Mouse (Mus musculus): ENCODE measurements around the gene Thada.
"Not testable (repeated sequence)": the region's sequence is repeated elsewhere in the genome, so short reads cannot be mapped to it uniquely, and the experiment has no call there.

Gene Thada

DNA sequence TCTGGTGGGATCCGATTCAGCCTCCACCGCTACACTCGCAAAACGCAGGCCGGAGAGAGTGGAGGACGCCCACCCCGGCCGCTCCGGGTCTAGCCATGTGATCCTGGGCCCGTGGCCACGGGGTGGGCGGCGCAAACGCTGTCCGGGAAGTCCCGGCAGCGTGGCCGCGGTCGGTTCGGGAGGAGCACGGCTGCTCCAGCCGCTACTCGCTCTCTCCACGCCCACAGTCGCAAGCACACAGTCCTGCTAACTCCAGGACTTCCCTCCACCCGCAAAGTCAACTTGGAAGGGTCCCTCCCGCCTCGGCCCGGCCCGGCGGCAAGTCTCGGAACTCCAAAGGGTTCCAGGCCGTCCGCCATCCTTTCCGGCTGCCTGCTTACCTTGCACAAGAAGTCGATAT, 278.7 kb downstream of the Thada start:
- not testable (repeated sequence) for DNase-seq (ENCODE audit: low spot score in 2 of 2)

DNA sequence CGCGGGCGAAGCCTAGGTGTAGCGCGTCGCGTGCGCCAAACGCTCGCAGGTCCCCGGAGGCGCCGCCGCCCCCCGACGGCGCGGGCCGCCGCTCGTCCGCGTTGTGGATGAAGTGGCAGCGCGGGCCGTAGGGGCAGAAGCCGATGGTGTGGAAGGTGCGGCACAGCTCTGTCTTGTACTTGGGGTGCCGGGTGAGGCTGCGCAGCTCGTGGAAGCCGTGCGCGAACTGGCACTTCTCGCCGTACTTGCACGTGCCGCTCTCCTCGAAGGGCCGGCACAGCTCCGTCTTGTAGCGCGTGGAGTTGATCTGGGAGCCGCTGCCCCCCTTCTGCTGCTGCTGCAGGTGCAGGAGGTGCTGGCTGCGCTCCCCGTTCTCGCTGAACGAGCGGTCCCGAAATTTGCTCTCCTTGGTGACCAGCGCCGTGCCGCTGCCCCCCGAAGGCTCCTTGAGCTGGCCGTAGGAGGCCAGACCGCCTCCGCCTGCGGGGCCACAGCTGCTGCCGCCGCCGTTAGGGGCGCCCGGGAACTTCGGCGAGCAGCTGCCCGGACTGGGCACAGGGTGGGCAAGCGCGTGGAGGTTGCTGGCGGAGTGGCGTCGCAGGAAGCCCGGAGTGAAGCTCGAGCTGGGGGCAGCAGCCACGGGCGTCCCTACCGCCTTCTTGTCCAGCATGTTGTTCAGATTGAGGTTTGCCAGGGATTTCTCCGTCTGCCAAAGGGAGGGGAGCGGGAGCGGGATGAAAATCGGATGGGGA, 279.4 kb downstream of the Thada start:
- peak; percentile 67 to 69 for DNase-seq (ENCODE audit: low spot score in 2 of 2)

DNA sequence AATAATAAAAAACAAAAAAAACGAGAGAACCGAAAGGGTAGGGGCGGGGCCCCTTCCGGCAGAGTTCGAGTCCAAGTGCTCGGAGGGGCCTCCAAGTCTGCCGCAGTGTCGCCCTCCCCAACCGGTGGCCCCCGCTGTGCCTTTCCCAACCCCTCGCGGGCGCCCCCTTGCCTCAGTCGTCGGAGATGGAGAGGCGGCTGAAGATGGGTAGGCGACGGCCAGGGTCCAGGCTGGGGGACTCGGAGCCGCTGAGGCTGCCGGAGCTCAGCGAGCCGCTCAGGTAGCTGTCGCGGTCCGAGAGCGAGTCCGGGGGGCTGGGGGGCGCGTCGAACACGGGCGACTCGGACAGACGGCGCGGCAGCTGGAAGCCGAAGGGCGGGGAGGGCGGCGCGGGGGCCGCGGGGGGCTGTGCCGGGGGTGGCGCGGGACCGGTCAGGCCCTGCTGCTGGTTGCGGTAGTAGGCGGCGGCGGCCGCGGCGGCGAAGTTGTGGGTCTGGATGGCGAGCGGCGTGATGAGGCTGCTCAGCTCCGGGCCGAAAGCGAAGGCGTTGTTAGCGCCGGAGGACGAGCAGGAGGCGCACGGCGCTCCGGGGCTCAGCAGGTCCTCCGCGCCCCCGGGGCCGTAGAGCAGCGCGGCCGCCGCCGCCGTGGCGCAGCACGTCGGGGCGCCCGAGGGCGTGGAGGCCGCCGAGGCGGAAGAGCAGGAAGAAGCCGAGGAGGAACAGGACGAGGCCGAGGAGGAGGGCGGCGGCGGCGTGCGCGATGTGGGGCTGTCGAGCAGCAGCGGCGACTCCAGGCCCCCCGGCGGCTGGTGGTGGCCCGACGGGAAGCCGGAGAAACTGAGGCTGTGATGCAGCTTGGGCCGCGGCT, 280.2 kb downstream of the Thada start:
- peak; percentile 46 to 49 for DNase-seq (ENCODE audit: low spot score in 2 of 2)

DNA sequence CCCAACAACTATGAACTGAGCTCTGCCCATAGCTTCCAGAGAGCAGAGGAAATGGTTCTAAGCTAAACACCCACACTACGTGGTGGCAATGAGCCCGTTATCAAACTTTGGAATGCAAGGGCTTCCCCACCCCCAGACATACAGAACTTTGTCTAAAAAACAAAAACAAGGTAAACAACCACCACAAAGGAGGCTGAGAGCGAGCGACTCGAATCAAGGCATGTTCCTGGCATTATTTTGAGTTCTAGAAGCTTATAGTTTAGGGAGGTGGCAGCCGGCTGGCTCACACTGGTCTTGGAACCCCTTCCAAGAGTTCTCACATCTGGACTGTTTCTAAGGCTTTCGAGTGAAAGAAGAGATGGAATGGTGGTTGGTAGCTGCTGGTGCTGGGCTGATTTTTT, 281.0 kb downstream of the Thada start:
- DNase-seq (ENCODE audit: low spot score in 2 of 2) = peak in 1 of 2 experiments; percentile 35

DNA sequence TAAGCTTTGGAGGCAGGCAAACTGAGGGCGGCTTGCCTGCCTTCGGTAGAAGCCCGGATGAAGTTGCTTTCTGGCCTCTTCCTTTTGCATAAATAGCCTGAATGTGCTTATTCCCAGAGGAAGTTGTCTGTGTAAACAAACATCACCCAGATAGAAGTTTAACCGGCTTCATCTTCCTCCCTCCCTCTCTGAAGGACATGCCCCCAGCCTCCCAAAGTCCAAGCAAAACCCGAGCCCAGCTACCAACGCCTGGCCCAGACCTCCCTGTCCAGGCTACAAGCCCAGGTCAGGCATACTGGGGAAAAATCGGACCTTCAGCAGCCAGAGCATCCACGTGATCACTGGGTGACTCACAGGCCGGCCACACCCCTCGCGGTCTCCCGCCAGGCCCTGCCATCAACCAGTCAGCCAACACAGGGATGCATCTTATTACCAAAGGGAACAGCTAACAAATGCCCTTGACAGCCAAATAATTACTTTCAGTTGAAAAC, 282.7 kb downstream of the Thada start:
- DNase-seq (ENCODE audit: low spot score in 2 of 2) = peak; percentile 95

DNA sequence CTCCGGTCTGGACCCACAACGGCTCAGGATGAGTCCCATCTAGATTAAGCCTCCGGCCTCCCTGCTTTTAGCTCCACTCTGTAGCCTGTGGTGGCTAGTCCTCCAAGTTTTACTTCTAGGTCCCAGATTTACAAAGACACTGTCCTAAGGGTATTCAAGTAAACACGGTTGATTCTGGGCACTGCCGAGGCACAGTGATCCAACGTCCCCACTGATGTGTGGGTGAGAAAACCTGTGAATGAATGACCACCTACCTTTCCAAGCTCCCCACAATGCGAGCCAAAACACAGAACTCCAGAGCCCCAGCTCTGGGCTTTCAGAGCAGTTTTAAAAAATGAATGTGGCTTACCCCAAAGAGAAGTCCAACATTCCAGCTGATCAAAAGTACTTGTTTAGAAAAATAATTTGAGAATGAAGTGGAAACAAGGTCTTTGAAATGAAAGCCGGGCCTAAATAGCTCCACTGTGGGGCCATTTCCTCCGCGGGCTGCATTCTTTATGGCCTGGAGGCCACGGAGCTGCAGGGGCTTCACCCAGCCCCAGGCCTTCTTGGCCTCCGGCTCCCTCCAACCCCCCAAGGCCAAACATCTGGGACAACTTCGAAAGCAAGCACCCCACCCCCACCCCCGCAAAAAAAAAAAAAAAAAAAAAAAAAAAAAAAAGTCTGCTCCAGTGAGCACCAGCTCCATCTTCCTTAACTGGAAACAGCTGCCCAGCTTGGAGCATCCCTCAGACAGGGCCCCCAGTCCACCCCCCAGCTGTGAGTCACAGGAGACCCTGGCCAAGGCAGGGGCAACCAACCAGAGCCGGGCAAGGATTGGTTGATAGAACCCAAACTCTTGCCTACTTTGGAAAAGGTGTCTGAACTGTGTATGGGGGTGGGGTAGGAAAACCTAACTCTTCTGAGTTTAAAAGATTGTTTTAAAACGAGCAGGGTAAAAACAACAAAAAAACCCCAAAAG, 283.4 kb downstream of the Thada start:
- DNase-seq (ENCODE audit: low spot score in 2 of 2) = peak in 1 of 2 experiments; percentile 49

DNA sequence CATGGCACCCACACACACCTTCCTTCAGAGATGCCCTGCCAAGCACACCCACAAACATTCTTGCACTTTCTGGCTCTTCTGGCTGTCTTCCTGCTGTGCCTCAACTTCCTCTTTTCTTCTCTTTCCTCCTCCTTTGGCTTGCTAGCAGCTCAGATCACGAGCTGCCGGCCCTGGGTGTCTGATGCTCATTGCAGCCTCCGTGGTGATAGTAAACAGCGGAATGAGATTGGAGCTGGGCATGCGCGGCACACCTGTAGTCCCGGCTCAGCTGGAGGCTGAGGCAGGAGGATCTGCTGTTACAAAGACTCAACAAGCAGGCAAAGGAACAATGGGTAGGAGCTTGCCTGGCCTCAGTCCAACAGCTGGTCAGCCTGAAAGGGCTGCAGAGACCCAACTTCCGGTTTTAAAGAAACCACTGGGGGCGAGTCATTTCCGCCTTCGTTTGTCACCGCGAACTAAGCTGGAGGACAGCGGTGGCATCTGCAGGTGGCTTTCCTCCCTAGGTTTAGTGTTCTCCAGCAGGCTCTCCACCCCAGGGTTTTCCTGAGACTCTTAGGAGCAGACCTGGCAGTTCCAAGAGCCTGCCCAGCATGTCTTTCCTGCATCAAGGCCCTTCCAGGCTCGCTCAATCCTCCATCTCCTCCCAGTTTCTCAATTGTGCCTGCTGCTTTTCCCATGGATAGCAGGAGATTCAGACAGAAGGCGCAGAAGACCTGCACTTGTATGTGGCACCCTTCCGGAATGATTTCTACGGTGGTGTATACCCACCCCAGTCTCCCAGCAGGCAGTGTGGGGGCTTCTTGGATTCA, 284.3 kb downstream of the Thada start:
- peak; percentile 71 to 73 for DNase-seq (ENCODE audit: low spot score in 2 of 2)

DNA sequence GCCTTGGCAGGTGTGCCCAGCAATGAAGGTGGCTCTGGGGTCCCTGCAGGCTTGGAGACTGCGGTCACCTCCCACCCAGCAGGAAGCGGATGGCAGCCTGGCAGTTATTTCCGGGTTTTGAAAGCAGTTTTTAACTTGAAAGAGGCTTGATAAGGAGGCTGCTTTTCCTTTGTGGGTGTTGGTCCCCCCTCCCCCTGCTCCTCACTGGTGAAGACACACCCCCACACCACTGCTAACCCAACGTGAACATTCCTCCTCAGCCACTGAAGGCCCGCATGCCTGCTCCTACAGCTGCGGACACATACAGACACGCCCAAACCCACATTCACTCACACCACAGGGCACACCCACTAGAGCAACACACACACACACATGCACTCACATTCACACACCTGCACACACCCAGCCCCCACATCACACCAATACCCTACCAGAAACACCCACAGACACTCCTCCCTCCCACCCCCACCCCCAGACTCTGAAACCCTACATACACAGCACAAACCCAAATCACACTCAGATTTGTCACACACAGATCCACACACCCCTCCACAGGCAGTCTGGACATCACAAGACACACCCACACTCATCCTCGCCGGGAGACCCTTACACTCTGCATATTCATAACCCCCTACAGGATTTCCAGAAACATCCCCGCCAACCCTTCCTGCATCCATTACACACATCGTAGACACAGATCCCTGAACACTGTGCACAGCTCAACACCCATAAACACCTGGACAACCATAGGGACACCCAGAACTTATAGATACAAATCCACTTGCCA, 285.1 kb downstream of the Thada start:
- DNase-seq (ENCODE audit: low spot score in 2 of 2) = peak; percentile 44 to 66

DNA sequence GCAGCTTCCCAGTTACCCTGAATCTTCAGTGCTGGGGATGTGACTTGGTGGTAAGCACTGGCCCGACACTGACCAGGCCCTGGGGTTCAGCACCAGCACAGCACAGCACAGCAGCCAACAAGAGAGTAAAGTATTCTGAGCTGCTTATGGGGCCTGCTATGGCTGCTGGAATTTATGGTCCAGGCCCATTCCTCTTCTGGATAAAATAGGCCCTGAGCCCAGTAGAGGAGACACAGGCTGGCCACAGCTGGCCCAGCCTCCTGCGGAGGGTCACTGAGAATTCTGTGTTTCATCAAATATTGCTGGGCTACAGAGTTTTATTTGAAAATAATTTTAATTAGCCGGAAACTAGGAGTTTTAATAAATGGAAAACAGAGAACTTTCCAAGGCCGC, 286.0 kb downstream of the Thada start:
- DNase-seq (ENCODE audit: low spot score in 2 of 2) = peak; percentile 25 to 47

DNA sequence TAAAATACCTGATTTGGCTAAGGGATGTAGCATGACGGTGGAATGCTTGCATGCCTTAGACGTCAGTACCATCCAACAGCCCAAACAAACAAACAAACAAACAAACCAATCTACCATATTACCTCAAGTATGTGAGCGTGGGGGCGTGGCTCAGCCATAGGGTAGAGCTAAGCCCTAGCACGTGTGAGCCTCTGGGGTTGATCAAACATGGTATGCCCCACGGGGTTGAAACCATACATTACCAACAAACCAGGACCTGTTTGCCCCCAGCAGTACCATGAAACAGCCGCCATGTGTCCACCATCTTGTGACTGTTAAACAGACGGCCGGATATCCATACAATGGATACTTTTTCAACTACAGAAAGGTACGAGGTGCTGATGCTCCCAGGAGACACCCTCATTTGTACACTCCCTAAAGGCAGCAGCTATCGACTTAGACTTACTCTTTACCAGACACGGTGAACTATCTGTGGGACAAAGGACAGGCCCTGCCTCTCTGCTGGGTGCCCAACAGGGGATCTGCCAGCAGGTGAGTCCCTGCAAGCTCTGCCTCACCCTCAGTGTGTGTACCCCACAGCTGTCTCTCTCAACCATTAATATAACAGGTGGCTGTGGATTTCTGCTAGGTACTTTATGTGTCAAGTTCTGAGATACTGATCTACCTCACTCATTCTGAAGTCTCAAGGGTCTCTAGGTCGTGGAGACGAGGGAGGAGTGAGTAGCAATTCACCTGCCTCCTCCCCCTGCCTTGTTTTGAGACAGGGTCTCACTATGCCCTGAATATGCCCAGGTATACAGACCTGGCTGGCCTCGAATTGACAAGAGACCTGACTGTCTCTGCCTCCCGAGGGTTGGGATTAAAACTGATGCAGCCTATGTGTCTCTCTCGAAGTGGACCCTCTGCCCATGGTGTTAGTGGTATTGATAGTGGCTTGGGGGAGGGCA, 286.7 kb downstream of the Thada start:
- no peak for DNase-seq (ENCODE audit: low spot score in 2 of 2)

DNA sequence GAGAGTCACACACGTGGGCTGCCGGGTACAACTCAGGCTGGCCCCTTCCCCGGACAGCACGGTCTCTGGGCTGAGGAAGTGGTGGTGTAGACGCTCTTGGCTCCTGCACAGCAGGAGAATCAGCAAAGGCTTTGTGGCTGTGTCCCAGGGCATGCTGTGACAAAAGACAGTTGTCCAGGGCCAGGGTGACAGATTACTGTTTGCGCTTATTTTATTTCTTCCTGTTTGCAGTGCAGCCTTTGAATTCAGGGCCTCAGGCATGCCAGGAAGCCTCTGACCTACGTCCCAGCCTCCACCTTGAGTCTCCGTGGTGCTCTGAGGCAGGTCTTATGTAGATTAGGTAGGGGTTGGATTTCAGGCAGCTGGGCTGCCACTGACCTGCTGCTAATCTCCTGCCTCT, 288.5 kb downstream of the Thada start:
- no peak for DNase-seq (ENCODE audit: low spot score in 2 of 2)

DNA sequence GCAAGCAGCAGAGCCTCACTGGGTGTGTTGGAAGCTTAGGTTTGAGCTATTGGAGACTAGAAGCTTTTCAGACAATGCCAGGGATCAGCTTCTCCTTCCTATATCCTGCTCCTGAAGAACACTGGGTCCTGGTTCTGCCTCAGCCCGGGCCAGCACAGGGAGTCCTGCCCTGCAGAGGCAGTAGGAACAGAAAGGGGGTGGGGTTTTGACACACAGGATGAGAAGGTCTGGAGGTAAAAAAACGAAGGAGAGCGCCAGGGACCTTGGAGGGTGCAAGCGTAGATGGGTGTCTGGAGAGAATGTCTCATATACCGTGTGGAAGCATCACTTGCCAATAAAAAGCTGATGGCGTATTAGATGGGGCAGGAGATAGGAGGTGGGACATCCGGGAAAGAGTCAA, 289.6 kb downstream of the Thada start:
- no peak for DNase-seq (ENCODE audit: low spot score in 2 of 2)

DNA sequence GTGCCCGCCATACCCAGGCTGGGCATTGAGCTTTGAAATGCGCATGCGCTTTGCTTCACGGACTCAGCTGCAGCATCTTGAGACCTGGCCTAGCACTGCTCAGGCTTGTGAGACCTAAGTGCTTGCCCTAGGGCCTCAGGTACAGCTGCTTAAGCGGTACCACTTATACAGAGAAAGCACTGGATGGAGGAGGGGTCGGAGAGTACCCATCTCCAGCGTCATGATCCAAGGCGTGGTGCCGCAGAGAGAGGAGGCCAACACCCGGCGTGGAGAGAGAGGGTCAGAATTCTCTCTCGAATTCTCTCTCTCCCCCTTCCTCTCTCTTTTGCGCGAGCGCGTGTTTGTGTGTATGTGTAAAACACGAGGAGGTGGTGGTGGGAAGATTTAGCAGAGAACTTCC, 290.8 kb downstream of the Thada start:
- no peak for DNase-seq (ENCODE audit: low spot score in 2 of 2)

DNA sequence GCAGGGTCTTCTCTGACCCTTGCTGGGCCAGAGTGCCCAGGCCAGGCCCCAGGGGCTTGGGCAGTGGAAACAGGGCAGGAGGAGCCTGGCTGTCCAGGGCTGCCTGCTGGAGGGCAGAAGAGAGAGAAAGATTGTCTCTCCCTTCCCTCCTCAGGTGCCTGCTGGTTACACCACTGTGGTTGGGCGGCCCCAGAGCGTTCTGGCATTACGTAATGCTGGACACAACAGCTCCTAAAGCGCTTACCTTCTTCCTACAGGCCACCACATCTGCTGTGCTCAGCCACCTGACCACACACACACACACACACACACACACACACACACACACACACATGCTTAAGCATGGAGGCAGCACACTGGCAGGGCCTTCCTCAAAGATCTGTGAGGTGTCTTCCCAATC, 298.6 kb downstream of the Thada start:
- DNase-seq (ENCODE audit: low spot score in 2 of 2) = no peak

DNA sequence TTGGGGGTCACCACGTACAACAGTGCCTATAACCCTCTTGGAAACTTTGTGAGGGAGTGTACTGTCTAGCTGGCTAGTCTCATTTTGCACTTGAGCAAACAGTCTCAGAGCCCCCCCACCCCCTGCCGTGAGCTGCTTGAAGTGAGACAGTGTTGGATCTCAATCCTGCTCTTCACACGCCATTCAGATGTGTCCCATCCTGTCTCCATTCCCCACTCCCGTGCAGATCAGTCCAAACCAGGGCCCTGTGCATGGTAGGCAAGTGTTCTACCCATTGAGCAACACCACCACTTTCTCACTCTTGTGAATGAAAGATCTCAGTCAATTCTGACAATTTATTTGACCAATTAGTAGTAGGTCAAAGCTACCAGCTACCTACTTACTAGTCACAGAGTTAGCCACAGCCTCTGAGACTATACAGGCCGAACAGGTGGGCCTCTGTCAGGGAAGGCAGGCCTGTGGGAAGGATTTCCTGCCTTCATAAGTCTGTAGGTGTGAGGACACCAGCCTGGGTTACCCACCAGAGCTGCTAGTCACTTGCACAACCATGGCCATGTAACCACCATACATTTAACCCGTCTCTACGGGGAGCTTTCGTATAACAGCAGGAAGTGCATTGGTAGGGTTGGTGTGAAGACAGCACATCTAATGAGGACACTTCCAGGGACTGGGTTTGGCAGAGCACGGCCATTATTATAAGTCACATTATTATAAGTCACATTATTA, 299.7 kb downstream of the Thada start:
- DNase-seq (ENCODE audit: low spot score in 2 of 2) = no peak

DNA sequence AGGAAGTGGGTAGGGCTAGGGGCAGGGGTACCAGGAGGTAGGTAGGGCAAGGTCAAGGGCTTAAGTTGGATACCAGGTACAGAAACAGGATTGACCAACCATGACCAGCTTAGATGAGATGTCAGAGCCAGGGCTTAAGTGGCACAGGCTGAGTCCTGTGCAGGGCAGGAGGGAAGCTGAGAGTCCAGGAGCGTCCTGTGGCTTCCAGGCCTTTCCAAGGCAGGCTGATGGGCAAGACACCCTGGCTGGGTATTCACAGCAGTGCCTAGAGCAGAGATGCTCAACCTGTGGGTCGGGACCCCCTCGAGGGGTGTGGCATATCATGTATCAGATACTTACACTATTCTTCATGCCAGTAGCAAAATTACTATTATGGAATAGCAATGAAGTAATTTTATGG, 300.3 kb downstream of the Thada start:
- no peak for DNase-seq (ENCODE audit: low spot score in 2 of 2)

DNA sequence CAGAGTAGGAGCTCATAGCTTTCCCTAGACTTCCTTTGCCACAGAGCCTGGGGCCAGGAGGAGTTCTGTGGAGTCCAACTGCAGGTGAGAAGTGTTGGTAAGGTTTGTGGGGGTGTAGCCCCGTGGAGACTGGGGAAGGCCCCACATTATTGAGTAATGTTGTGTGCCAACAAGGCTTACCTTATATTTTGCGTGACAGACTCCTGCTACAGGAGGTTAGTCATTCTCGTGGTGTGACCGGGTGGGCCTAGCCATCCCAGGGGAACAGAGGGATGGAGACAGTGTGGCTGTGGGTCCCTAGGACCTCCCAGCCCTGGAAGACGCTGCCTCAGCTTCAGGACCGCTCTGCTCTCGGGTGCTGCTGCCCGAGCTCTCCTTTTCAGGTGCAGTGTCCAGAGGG, 301.9 kb downstream of the Thada start:
- no peak for DNase-seq (ENCODE audit: low spot score in 2 of 2)

DNA sequence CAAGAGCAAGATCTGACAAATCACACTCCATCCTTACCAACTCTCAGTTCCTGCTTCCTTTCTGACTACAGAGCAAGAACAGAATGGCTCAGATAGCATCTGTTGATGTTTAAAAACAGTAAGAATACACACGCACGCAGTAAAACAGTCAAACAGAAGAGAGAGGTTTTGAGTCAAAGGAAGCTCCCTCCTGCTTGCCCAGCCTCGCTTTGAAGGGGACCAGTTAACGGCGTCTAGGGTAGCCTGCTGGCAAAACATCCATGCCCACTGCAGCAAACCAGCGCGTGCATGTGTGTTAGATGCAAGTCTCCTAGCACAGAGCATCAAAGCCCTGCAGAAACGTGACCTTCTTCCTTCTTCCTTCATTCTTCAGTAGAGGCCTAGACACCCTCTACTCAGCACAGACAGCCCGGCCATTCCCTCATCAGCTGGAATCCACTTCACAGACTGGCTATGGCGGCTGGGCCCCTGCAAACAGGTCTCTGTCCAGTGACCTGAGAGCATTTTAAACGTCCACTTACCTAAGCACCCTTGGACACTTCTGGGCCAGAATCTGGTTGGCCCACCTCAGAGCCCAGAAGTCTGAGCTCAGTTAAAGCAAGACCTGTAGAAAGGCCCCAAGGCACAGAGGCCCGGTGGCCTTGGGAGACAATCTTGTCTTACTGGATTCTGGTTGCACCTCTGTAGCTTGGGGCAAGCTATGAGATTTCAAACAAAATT, 302.8 kb downstream of the Thada start:
- DNase-seq (ENCODE audit: low spot score in 2 of 2) = no peak

All from heart, adult 9 months (tissue).